Mouse (Mus musculus) liver, postnatal 0 days (tissue): Measurements from ENCODE around the gene Cacna1a.

Experiments
- CTCF ChIP-seq: sonication (generic); IDR thresholded peaks from 2 replicates; pipeline ENCODE4 v1.5.1; 2016; ENCODE audit warnings: antibody characterized with exemption, low read depth
- EP300 ChIP-seq: IDR thresholded peaks from 2 replicates; pipeline ENCODE4 v1.6.1; 2016; ENCODE audit warnings: antibody characterized with exemption, low read depth, mild to moderate bottlenecking

GRCm38 (mm10) chr8:84345493-84345892, 42.7 kb upstream of the Cacna1a start:
- no peak for TF ChIP-seq CTCF
- no peak for TF ChIP-seq EP300
